Mouse (Mus musculus) gastrocnemius, adult 18-20 months (tissue): ENCODE data around the gene Abhd10. TPM values are rescaled to one million over a fixed set of nuclear protein-coding genes. Genes with fewer than 3 reads are reported as not detected.

Experiments
- total RNA-seq, 2 experiments: library from RNA; stranded (reverse); gene quantifications; 2 replicates each; pipeline ENCODE4 v1.2.3; 2021

Gene Abhd10
- total RNA-seq, 2 experiments from 2014 or later: 11.3 to 13.8 TPM

Other genes with a start within 250 kb of the Abhd10 start
- gene Gm609, start 250.0 kb downstream of the Abhd10 start, total RNA-seq: under 1 TPM in 1 of 2 experiments, not detected in 1; 0.09 TPM
- not detected for gene Gm17783, start 210.9 kb downstream of the Abhd10 start, total RNA-seq
- gene Slc9c1, start 207.6 kb downstream of the Abhd10 start, total RNA-seq: not detected
- gene Gcsam, start 132.6 kb downstream of the Abhd10 start, total RNA-seq: under 1 TPM in 1 of 2 experiments, not detected in 1; 0.17 TPM
- gene BC016579, start 88.9 kb downstream of the Abhd10 start, total RNA-seq: not detected
- not detected for gene Tmprss7, start 49.3 kb downstream of the Abhd10 start, total RNA-seq
- gene Tagln3, start 18.3 kb downstream of the Abhd10 start, total RNA-seq: under 1 TPM; 0.18 to 0.47 TPM
- 1 to 10 TPM; 4.8 to 9.2 TPM for gene Phldb2, start 210.6 kb upstream of the Abhd10 start, total RNA-seq